Mouse (Mus musculus): ENCODE data around the gene Tcn2. TPM values are rescaled to one million over a fixed set of nuclear protein-coding genes. Genes with fewer than 3 reads are reported as not detected.

Gene Tcn2
- polyA plus RNA-seq, 1 experiment from 2014 or later: 49.4 TPM

- H3K4me2 ChIP-seq: 0 out of 2 replicates have a peak overlapping the region, but pooled peaks have one; percentile 15
- peaks cover 17% of the 10 kb centered on the region; the same call in 1 of the 2 replicates for H3K36me3 ChIP-seq
- peaks cover 35% of the 10 kb centered on the region for H3K4me1 ChIP-seq
- H3K27ac ChIP-seq: no peak overlapping the region
- no peak for ATAC-seq (ENCODE audit: insufficient number of reproducible peaks, low FRiP score, low TSS enrichment, low read depth)
- H3K9ac ChIP-seq: no peak overlapping the region
- no peaks in the 10 kb centered on the region for H3K9me3 ChIP-seq
- 58% methylated on average over 5 of the region's 5 CpGs for WGBS
- no peak overlapping the region for H3K4me3 ChIP-seq
- peaks cover 7% of the 10 kb centered on the region for H3K27me3 ChIP-seq
These were observed 21.2 kb downstream of the Tcn2 start for GRCm38 (mm10) chr11:3910513-3911310.

DNA sequence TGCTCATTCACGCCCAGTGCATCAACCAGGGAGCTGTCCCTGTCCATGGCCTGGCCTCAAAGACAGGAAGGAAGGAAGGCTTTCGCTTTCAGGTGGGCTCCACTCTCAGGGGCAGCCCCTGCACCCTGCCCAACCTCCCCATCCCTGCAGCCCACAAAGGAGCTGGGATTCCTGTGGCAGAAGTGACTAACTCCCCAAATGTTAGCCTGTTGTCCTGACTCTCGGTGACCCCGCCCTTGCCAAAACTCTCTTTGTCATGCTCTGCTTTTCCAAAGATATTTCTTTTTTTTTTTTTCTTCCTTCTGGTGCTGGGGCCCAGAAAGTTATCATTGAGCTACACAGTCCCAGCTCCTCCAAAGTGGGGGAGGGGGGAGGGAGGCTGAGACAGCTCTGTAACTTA is 22.7 kb downstream of the Tcn2 start:
- peaks cover 7% of the 10 kb centered on the region for H3K27me3 ChIP-seq
- 79% methylated on average over 4 of the region's 4 CpGs for WGBS
- no peak overlapping the region for H3K9ac ChIP-seq
- H3K27ac ChIP-seq: no peak overlapping the region
- no peak overlapping the region for H3K4me3 ChIP-seq
- no peaks in the 10 kb centered on the region for H3K9me3 ChIP-seq
- peaks cover 29% of the 10 kb centered on the region for H3K4me1 ChIP-seq
- no peak for ATAC-seq (ENCODE audit: insufficient number of reproducible peaks, low FRiP score, low TSS enrichment, low read depth)
- H3K36me3 ChIP-seq: peaks cover 17% of the 10 kb centered on the region; the same call in 1 of the 2 replicates
- no peak overlapping the region for H3K4me2 ChIP-seq

DNA sequence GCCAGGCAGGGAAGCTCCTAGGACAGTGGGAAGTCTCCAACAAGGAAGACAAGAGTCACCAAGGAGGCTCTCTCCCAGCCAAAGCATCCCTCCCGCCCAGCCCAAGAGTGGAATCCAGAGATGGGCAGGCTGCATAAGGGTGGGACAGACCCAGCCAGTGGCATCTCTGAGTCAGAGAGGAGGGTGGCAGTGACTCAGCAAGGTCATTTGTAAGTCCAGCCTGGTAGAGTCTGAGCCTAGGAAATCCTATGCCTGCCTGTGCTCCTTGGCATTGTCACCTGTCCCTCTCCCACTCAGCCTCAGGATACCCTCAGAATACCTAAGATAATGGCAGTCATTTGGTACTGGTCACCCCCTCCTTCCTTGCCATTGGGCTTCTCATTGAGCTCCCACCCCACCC is 26.5 kb downstream of the Tcn2 start:
- H3K9me3 ChIP-seq: no peaks in the 10 kb centered on the region
- H3K27me3 ChIP-seq: no peaks in the 10 kb centered on the region
- no peak overlapping the region for H3K27ac ChIP-seq
- no peak for ATAC-seq (ENCODE audit: insufficient number of reproducible peaks, low FRiP score, low TSS enrichment, low read depth)
- no peak overlapping the region for H3K9ac ChIP-seq
- WGBS: 70% methylated on average over 1 of the region's 1 CpGs
- peaks cover 17% of the 10 kb centered on the region; the same call in 1 of the 2 replicates for H3K36me3 ChIP-seq
- no peak overlapping the region for H3K4me2 ChIP-seq
- H3K4me3 ChIP-seq: no peak overlapping the region
- peaks cover 6% of the 10 kb centered on the region; the same call in 1 of the 2 replicates for H3K4me1 ChIP-seq

DNA sequence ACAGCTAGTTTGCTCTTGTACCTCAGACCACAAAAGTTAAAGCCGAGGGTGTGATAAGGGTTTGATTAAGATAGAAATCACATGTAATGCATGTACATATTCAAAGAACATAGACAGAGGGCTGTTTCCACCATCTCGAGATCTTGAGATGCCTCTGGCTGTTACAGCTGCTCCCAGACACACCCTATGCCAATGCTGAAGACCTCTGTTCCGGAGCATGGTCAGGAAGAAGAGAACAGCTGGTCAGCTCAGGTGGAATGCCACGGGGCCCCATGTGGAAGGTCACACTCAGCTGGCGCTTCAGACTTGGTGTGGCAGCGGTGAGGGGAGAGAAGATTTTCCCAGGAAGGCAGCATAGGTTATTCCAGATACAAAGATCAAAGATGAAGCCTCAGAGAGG is 27.3 kb downstream of the Tcn2 start:
- Histone ChIP-seq H3K4me1 (0 out of 2 replicates have a peak, but pooled peaks cover 3% of the 10 kb centered on the region), H3K27ac (no peak overlapping the region), H3K4me2 (no peak overlapping the region), H3K36me3 (peaks cover 17% of the 10 kb centered on the region; the same call in 1 of the 2 replicates), H3K27me3 (no peaks in the 10 kb centered on the region), H3K9ac (no peak overlapping the region), H3K9me3 (no peaks in the 10 kb centered on the region), H3K4me3 (no peak overlapping the region)
- 79% methylated on average over 6 of the region's 6 CpGs for WGBS
- no peak for ATAC-seq (ENCODE audit: insufficient number of reproducible peaks, low FRiP score, low TSS enrichment, low read depth)

DNA sequence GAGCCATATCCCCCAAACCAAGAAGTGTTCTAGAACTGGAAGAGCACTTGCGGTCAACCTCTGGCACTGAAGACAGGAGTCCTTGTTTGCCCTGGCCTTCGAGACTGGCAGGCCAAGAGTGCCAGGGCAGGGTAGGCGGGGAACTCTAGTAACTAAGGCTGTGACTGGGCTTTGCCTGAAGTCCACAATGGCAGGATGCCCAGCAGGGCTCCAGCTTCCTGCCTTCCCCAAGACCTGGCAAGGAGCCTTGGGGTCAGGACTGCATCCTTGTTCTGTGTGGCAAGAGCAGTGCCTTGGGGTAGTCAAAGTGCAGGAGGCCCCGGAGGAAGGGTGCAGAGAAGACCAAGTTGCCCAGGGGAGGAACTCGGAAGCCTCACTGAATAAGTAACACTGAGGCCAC is 28.9 kb downstream of the Tcn2 start:
- Histone ChIP-seq H3K4me2 (no peak overlapping the region), H3K9ac (no peak overlapping the region), H3K4me3 (no peak overlapping the region), H3K36me3 (peaks cover 17% of the 10 kb centered on the region; the same call in 1 of the 2 replicates), H3K4me1 (0 out of 2 replicates have a peak, but pooled peaks cover 3% of the 10 kb centered on the region), H3K9me3 (no peaks in the 10 kb centered on the region), H3K27me3 (no peaks in the 10 kb centered on the region), H3K27ac (no peak overlapping the region)
- 84% methylated on average over 5 of the region's 5 CpGs for WGBS
- ATAC-seq (ENCODE audit: insufficient number of reproducible peaks, low FRiP score, low TSS enrichment, low read depth): no peak

DNA sequence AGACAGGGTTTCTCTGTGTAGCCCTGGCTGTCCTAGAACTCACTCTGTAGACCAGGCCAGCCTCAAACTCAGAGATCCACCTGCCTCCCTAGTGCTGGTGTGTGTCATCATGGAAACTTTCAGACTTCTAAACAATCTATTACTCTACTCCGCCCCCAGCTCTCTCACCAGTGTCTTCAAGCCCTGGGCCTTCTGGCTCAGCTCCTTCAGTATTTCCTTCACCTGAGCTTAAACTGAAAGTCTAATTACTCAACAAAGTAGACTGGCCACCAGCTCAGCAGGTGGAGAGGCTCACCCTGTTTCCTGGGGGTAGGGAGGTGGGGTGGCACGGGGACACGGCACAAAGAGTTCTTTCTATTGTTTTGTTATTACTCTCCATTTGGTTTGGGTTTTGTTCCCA is 29.4 kb downstream of the Tcn2 start:
- peaks cover 14% of the 10 kb centered on the region; the same call in 1 of the 2 replicates for H3K36me3 ChIP-seq
- no peak overlapping the region for H3K4me2 ChIP-seq
- no peak overlapping the region for H3K27ac ChIP-seq
- no peaks in the 10 kb centered on the region for H3K27me3 ChIP-seq
- H3K9me3 ChIP-seq: no peaks in the 10 kb centered on the region
- H3K4me3 ChIP-seq: no peak overlapping the region
- 82% methylated on average over 3 of the region's 3 CpGs for WGBS
- 0 out of 2 replicates have a peak, but pooled peaks cover 3% of the 10 kb centered on the region for H3K4me1 ChIP-seq
- H3K9ac ChIP-seq: no peak overlapping the region
- ATAC-seq (ENCODE audit: insufficient number of reproducible peaks, low FRiP score, low TSS enrichment, low read depth): no peak

DNA sequence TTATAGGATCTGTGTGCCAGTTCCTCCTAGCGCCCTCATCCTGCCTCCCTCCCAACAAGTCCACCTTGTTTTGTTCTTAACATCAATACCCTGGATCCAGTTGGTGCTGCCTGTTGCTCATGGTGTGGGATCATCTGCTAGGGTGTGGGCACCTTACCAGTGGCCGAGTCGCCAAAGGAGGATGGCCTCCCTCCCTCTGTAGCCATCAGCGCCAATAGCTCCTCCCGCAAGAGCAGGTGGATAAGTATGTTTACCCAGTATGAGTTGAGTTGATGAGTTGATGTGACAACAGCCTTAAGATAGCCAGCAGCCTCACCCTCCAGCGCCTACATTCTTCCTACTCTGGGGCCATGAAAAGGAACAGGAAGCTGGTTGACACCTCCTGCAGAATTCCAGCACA is 31.7 kb downstream of the Tcn2 start:
- no peak overlapping the region for H3K4me2 ChIP-seq
- H3K36me3 ChIP-seq: peaks cover 7% of the 10 kb centered on the region; the same call in 1 of the 2 replicates
- ATAC-seq (ENCODE audit: insufficient number of reproducible peaks, low FRiP score, low TSS enrichment, low read depth): no peak
- 80% methylated on average over 6 of the region's 6 CpGs for WGBS
- no peaks in the 10 kb centered on the region for H3K9me3 ChIP-seq
- no peak overlapping the region for H3K27ac ChIP-seq
- no peak overlapping the region for H3K4me3 ChIP-seq
- peaks cover 5% of the 10 kb centered on the region; the same call in 1 of the 2 replicates for H3K4me1 ChIP-seq
- no peaks in the 10 kb centered on the region for H3K27me3 ChIP-seq
- H3K9ac ChIP-seq: no peak overlapping the region

DNA sequence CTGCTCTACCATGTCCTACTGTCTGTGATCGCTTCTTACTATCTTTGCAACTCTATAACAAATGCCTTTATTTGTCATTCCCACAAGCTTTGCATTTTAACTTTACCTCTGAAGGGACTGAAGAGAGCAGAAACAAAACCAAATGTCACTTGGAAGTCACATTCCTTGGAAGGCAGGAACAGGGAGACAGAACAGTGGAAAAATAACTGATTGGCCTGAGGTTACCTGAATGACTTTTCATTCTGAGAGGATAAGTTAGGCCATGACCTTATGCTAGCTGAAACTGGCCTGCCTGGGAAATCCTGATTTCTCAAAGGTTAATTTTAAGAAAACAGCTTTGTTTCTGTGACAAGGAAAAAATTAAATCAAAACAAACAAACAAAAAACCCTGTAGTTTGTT is 36.0 kb downstream of the Tcn2 start:
- peaks cover 9% of the 10 kb centered on the region for H3K4me1 ChIP-seq
- no peaks in the 10 kb centered on the region for H3K27me3 ChIP-seq
- no peak for ATAC-seq (ENCODE audit: insufficient number of reproducible peaks, low FRiP score, low TSS enrichment, low read depth)
- H3K9ac ChIP-seq: no peak overlapping the region
- no peak overlapping the region for H3K27ac ChIP-seq
- peaks cover 7% of the 10 kb centered on the region; the same call in 1 of the 2 replicates for H3K36me3 ChIP-seq
- no peak overlapping the region for H3K4me2 ChIP-seq
- no peak overlapping the region for H3K4me3 ChIP-seq
- 91% methylated on average over 1 of the region's 1 CpGs for WGBS
- no peaks in the 10 kb centered on the region for H3K9me3 ChIP-seq

DNA sequence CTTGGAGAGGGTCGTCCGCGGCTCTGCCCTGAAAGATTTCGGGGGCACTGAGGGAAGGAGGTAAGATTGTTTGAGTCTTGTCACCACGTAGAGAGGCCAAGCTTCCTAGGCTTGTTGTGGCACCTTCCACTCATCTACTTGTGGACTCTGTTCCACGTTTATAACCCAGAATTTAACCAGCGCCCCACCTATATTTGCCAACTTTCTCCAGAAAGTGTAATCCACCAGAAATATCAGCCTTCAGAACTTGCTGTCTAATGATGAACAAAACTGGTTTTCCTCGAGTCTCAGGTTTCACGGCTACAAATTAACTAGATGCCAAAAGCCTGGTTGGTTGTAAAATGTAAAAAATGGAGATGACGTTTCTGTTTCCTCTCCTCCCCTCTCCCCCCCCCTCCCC is 36.5 kb downstream of the Tcn2 start:
- Histone ChIP-seq H3K9me3 (no peaks in the 10 kb centered on the region), H3K27me3 (no peaks in the 10 kb centered on the region), H3K27ac (peak overlapping the region; percentile 78), H3K36me3 (peaks cover 7% of the 10 kb centered on the region; the same call in 1 of the 2 replicates), H3K9ac (peak overlapping the region; percentile 37; the same call in 1 of the 2 replicates), H3K4me3 (peak overlapping the region; percentile 49), H3K4me2 (peak overlapping the region; percentile 88), H3K4me1 (peaks cover 9% of the 10 kb centered on the region)
- 2% methylated on average over 10 of the region's 10 CpGs for WGBS
- ATAC-seq (ENCODE audit: insufficient number of reproducible peaks, low FRiP score, low TSS enrichment, low read depth): no peak

DNA sequence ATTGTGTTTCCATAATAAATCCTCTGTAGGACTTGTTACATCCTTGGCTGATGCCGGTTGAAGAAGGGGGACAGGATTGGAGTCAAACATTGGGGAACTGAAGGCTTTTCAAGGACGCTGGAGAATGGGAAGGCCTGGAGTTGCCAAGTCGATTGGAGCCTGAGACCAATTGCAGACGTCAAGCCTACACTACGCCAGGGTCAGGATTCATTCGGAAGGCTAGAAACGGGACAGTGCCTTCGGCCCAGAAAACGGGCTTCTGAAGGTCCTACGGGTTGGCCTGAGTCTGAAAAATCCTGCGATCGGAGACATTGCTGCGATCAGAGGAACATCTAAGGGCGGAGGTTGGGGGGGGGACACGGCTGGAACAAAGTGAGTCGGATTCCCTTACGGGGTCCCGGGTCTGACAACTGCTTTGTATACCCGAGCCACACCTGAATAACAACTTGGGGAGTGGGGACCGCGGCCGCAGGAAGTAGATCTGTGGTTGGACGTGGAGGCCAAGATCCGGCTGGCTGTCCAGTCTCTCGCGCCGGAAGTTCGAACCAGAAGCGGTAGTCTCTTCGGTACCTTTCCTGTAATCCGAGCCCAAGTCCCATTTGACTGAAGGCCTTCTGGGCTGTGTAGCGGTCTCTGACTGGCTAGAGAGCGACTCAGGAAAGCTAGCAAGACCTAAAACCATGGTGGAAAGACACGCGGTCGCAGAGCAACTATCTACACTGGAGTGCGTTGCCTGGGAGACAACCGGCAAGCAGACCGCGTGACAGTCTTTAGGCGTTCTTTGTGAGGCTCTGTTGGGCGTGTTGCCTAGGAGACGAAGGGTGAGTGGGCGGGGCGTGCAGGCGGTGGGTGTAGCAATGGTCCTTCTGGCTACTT is 37.3 kb downstream of the Tcn2 start, which contains the start of the genes 4921536K21Rik and Dusp18:
TSS of gene 4921536K21Rik (minus strand) at position 693 of the 876 bp plus-strand sequence.
TSS of gene Dusp18 (plus strand) at position 835 of the 876 bp plus-strand sequence.
- WGBS: 3% methylated on average over 46 of the region's 46 CpGs
- H3K27me3 ChIP-seq: no peaks in the 10 kb centered on the region
- H3K9me3 ChIP-seq: no peaks in the 10 kb centered on the region
- ATAC-seq (ENCODE audit: insufficient number of reproducible peaks, low FRiP score, low TSS enrichment, low read depth): peak; percentile 84
- H3K4me1 ChIP-seq: peaks cover 9% of the 10 kb centered on the region
- peak within 1 kb of the TSS; percentile 37 for H3K9ac ChIP-seq
- H3K27ac ChIP-seq: peak within 1 kb of the TSS; percentile 78
- H3K36me3 ChIP-seq: peaks cover 7% of the 10 kb centered on the region; the same call in 1 of the 2 replicates
- H3K4me3 ChIP-seq: peak within 1 kb of the TSS; percentile 49
- peak within 1 kb of the TSS; percentile 88 for H3K4me2 ChIP-seq

- Histone ChIP-seq H3K4me3 (no peak overlapping the region), H3K9me3 (no peaks in the 10 kb centered on the region), H3K4me2 (no peak overlapping the region), H3K4me1 (peaks cover 9% of the 10 kb centered on the region), H3K27me3 (no peaks in the 10 kb centered on the region), H3K36me3 (peaks cover 7% of the 10 kb centered on the region; the same call in 1 of the 2 replicates), H3K9ac (no peak overlapping the region), H3K27ac (no peak overlapping the region)
- WGBS: 78% methylated on average over 6 of the region's 6 CpGs
- ATAC-seq (ENCODE audit: insufficient number of reproducible peaks, low FRiP score, low TSS enrichment, low read depth): no peak
These were observed 38.0 kb downstream of the Tcn2 start for GRCm38 (mm10) chr11:3893970-3894369.
